Mouse (Mus musculus) lung, embryonic 14.5 days (tissue): ENCODE data around the gene Gm20388. TPM values are rescaled to one million over a fixed set of nuclear protein-coding genes. Genes with fewer than 3 reads are reported as not detected.

Experiments
- ATAC-seq: fragments of 200-750 bp; cut with Nextera tagmentation; 2 replicates; pipeline ENCODE4 v1.8.0; 2017; ENCODE audit warnings: mild to moderate bottlenecking, moderate TSS enrichment, moderate library complexity; ENCODE audit not compliant: insufficient read depth
- DNase-seq: peaks from one replicate; pipeline ENCODE4 v3.0.0-alpha.2; 2015
- H3K27ac ChIP-seq: fragments of 300-500 bp; sonication (generic); 2 replicates; pipeline ENCODE4 v1.5.1; 2014; ENCODE audit warnings: low read depth, mild to moderate bottlenecking, moderate library complexity
- H3K27me3 ChIP-seq: fragments of 300-500 bp; sonication (generic); 2 replicates; pipeline ENCODE4 v1.6.1; 2014; ENCODE audit warnings: low read length, control low read depth; ENCODE audit not compliant: insufficient read depth
- H3K36me3 ChIP-seq: fragments of 300-500 bp; sonication (generic); 2 replicates; pipeline ENCODE4 v1.6.1; 2014; ENCODE audit warnings: control low read depth; ENCODE audit not compliant: insufficient read depth
- H3K4me1 ChIP-seq: fragments of 300-500 bp; sonication (generic); 2 replicates; pipeline ENCODE4 v1.6.1; 2014; ENCODE audit warnings: antibody characterized with exemption, control low read depth; ENCODE audit not compliant: insufficient read depth
- H3K4me2 ChIP-seq: fragments of 300-500 bp; sonication (generic); 2 replicates; pipeline ENCODE4 v1.6.1; 2014; ENCODE audit warnings: mild to moderate bottlenecking
- H3K4me3 ChIP-seq: fragments of 300-500 bp; sonication (generic); 2 replicates; pipeline ENCODE4 v1.5.1; 2014; ENCODE audit warnings: low read depth, low read length
- H3K9ac ChIP-seq: fragments of 300-500 bp; sonication (generic); 2 replicates; pipeline ENCODE4 v1.6.1; 2014
- H3K9me3 ChIP-seq: fragments of 300-500 bp; sonication (generic); 2 replicates; pipeline ENCODE4 v1.6.1; 2016; ENCODE audit warnings: low read depth, low read length, control low read depth
- CTCF ChIP-seq: IDR thresholded peaks from 2 replicates; pipeline ENCODE4 v1.5.1; 2016; ENCODE audit warnings: antibody characterized with exemption, low read depth
- WGBS: fragments of 180-500 bp; shearing (Covaris S2); extraction: QIAGEN DNeasy Blood & Tissue Kit; methylation state at CpG from one replicate; pipeline ENCODE4 v1.1.7; 2014; 5-methylcytosine and 5-hydroxymethylcytosine counted together
- polyA plus RNA-seq: library from polyadenylated mRNA; unstranded; fragments of >200 nt; fragmentation: Nextera tagmentation; extraction: Ambion mirVana; gene quantifications from 2 replicates; pipeline ENCODE4 v1.2.1, GENCODE M21; 2014

The Gm20388 gene
- polyA plus RNA-seq, 1 experiment from 2014 or later: not detected

- peaks cover 12% of the 10 kb centered on the region for H3K4me1 ChIP-seq
- no peak overlapping the region for H3K4me2 ChIP-seq
- DNase-seq (no peak), ATAC-seq (no peak)
- H3K4me3 ChIP-seq: no peak overlapping the region
- peaks cover 10% of the 10 kb centered on the region for H3K27me3 ChIP-seq
- 48% methylated on average over 11 of the region's 11 CpGs for WGBS
- no peaks in the 10 kb centered on the region for H3K9me3 ChIP-seq
- no peak overlapping the region for H3K27ac ChIP-seq
- no peaks in the 10 kb centered on the region for H3K36me3 ChIP-seq
- H3K9ac ChIP-seq: no peak overlapping the region
- TF ChIP-seq CTCF: no peak
Measured at GRCm38 (mm10) chr8:120224521-120225420, 314.1 kb downstream of the Gm20388 start.

- TF ChIP-seq CTCF: no peak
- Histone ChIP-seq H3K4me3 (no peak overlapping the region), H3K9ac (no peak overlapping the region), H3K4me1 (peaks cover 18% of the 10 kb centered on the region), H3K9me3 (no peaks in the 10 kb centered on the region), H3K27me3 (peaks cover 12% of the 10 kb centered on the region), H3K27ac (no peak overlapping the region), H3K36me3 (no peaks in the 10 kb centered on the region), H3K4me2 (no peak overlapping the region)
- 52% methylated on average over 10 of the region's 10 CpGs for WGBS
- no peak for ATAC-seq
- no peak for DNase-seq
Measured at GRCm38 (mm10) chr8:120225421-120226151, 314.9 kb downstream of the Gm20388 start.

- no peak overlapping the region; the same call in 1 of the 2 replicates for H3K4me3 ChIP-seq
- DNase-seq (no peak), ATAC-seq (peak; percentile 11; the same call in 1 of the 2 replicates)
- no peak overlapping the region for H3K9ac ChIP-seq
- no peaks in the 10 kb centered on the region for H3K9me3 ChIP-seq
- no peaks in the 10 kb centered on the region for H3K36me3 ChIP-seq
- H3K4me1 ChIP-seq: peaks cover 21% of the 10 kb centered on the region
- no peak overlapping the region for H3K27ac ChIP-seq
- 43% methylated on average over 5 of the region's 5 CpGs for WGBS
- peak overlapping the region; percentile 96 for H3K4me2 ChIP-seq
- peaks cover 23% of the 10 kb centered on the region for H3K27me3 ChIP-seq
- TF ChIP-seq CTCF: no peak
Measured at GRCm38 (mm10) chr8:120226700-120227577, 316.3 kb downstream of the Gm20388 start.

GRCm38 (mm10) chr8:120227578-120227876 lies 316.9 kb downstream of the Gm20388 start:
- H3K9me3 ChIP-seq: no peaks in the 10 kb centered on the region
- no peak overlapping the region for H3K9ac ChIP-seq
- H3K4me1 ChIP-seq: peaks cover 25% of the 10 kb centered on the region
- H3K27ac ChIP-seq: no peak overlapping the region; the same call in 1 of the 2 replicates
- no peaks in the 10 kb centered on the region for H3K36me3 ChIP-seq
- TF ChIP-seq CTCF: no peak
- ATAC-seq: peak; percentile 6; the same call in 1 of the 2 replicates
- peak overlapping the region; percentile 96 for H3K4me2 ChIP-seq
- peaks cover 23% of the 10 kb centered on the region for H3K27me3 ChIP-seq
- no peak for DNase-seq
- peak overlapping the region; percentile 63 for H3K4me3 ChIP-seq

GRCm38 (mm10) chr8:120227891-120228591 lies 317.4 kb downstream of the Gm20388 start, which contains the start of gene Gse1:
Gene Gse1, plus strand, starts transcription at chr8:120228456.
- Histone ChIP-seq H3K27me3 (peaks cover 23% of the 10 kb centered on the region), H3K4me1 (peaks cover 28% of the 10 kb centered on the region), H3K9me3 (no peaks in the 10 kb centered on the region), H3K36me3 (no peaks in the 10 kb centered on the region), H3K4me3 (peak within 1 kb of the TSS; percentile 63), H3K27ac (peak within 1 kb of the TSS; percentile 8), H3K9ac (peak within 1 kb of the TSS; percentile 68), H3K4me2 (peak within 1 kb of the TSS; percentile 96)
- no peak for TF ChIP-seq CTCF
- peak; percentile 91 for DNase-seq
- under 1% methylated on average over 39 of the region's 52 CpGs for WGBS
- ATAC-seq: peak; percentile 65
